Mouse (Mus musculus) kidney, adult 2 months (tissue): Measurements from ENCODE around the gene Tcta. TPM values are rescaled to one million over a fixed set of nuclear protein-coding genes. Genes with fewer than 3 reads are reported as not detected.
A peak's percentile ranks its signal among the peaks of the same experiment; 100 is the strongest.

Experiments used
- DNase-seq: peaks from one replicate; pipeline ENCODE4 v3.0.0; 2021
- H3K27ac ChIP-seq: fragments of 200-500 bp; 2 replicates; pipeline ENCODE4 v1.5.1; 2012; ENCODE audit warnings: low read depth, low read length, control low read depth, inconsistent platforms; ENCODE audit not compliant: insufficient read depth
- H3K27me3 ChIP-seq: fragments of 200-500 bp; replicated peaks from 2 replicates; pipeline ENCODE4 v1.6.1; 2012; ENCODE audit warnings: mild to moderate bottlenecking, moderate library complexity, low read length, inconsistent platforms; ENCODE audit not compliant: control insufficient read depth, insufficient read depth
- H3K36me3 ChIP-seq: fragments of 200-500 bp; 2 replicates; pipeline ENCODE4 v1.6.1; 2012; ENCODE audit warnings: mild to moderate bottlenecking, moderate library complexity, low read length, inconsistent platforms; ENCODE audit not compliant: control insufficient read depth, insufficient read depth
- H3K4me1 ChIP-seq: fragments of 200-500 bp; 2 replicates; pipeline ENCODE4 v1.6.1; 2011; ENCODE audit warnings: low read length; ENCODE audit not compliant: control insufficient read depth, insufficient read depth
- H3K4me3 ChIP-seq: fragments of 200-500 bp; 2 replicates; pipeline ENCODE4 v1.5.1; 2011; ENCODE audit warnings: mild to moderate bottlenecking, low read depth, low read length, control low read depth; ENCODE audit not compliant: insufficient read depth
- CTCF ChIP-seq: fragments of 200-500 bp; conservative IDR thresholded peaks from 2 replicates; pipeline ENCODE4 v1.5.1; 2011; ENCODE audit warnings: low read depth, mild to moderate bottlenecking, control low read depth, low read length, moderate library complexity, mixed read lengths; ENCODE audit not compliant: insufficient read depth, insufficient read length
- POLR2A ChIP-seq: fragments of 200-500 bp; IDR thresholded peaks from one replicate; pipeline ENCODE4 v1.6.1; 2011; ENCODE audit warnings: low read depth, low read length, control low read depth
- WGBS: fragments of 180-500 bp; shearing (Covaris S2); methylation state at CpG from one replicate; pipeline ENCODE4 v1.1.7; 2018; 5-methylcytosine and 5-hydroxymethylcytosine counted together
- polyA plus RNA-seq: library from polyadenylated mRNA; depleted of rRNA; stranded (reverse); fragments of >200 nt; gene quantifications from 2 replicates; pipeline ENCODE4 v1.2.3, GENCODE M21; 2012; rRNA removed

The Tcta gene
- 53.0 and 55.3 TPM in 2 replicates for polyA plus RNA-seq

GRCm38 (mm10) chr9:108305629-108306520, at the start of gene Tcta, which contains the start of gene Rhoa:
Gene Tcta (minus strand): TSS chr9:108306160.
Gene Rhoa (plus strand): TSS chr9:108306129.
- WGBS = under 1% methylated on average over 79 of the region's 81 CpGs
- TF ChIP-seq CTCF (no peak), POLR2A (peak; percentile 92)
- peak; percentile 100 for DNase-seq
- H3K4me1 ChIP-seq = peaks cover 16% of the 10 kb centered on the region
- H3K27me3 ChIP-seq = no peaks in the 10 kb centered on the region
- H3K36me3 ChIP-seq = no peaks in the 10 kb centered on the region; the same call in 1 of the 2 replicates
- peak within 1 kb of the TSS; percentile 97 for H3K27ac ChIP-seq
- peak within 1 kb of the TSS; percentile 82 for H3K4me3 ChIP-seq

- no peak for TF ChIP-seq CTCF
- no peak for TF ChIP-seq POLR2A
- DNase-seq = no peak
- Histone ChIP-seq H3K36me3 (peaks cover 4% of the 10 kb centered on the region; the same call in 1 of the 2 replicates), H3K27me3 (no peaks in the 10 kb centered on the region), H3K27ac (no peak overlapping the region), H3K4me1 (peaks cover 5% of the 10 kb centered on the region; the same call in 1 of the 2 replicates), H3K4me3 (no peak overlapping the region)
- WGBS = 89% methylated on average over 4 of the region's 4 CpGs
These were observed 43.8 kb upstream of the Tcta start for GRCm38 (mm10) chr9:108349727-108350126.

- H3K4me1 ChIP-seq = peaks cover 15% of the 10 kb centered on the region; the same call in 1 of the 2 replicates
- no peak overlapping the region for H3K27ac ChIP-seq
- peaks cover 3% of the 10 kb centered on the region; the same call in 1 of the 2 replicates for H3K36me3 ChIP-seq
- TF ChIP-seq CTCF = no peak
- TF ChIP-seq POLR2A = no peak
- H3K4me3 ChIP-seq = peak overlapping the region; percentile 87
- no peaks in the 10 kb centered on the region for H3K27me3 ChIP-seq
- peak; percentile 27 for DNase-seq
- WGBS = under 1% methylated on average over 14 of the region's 14 CpGs
These were observed 42.3 kb upstream of the Tcta start for GRCm38 (mm10) chr9:108348290-108348680.

- under 1% methylated on average over 75 of the region's 75 CpGs for WGBS
- DNase-seq = peak; percentile 94
- no peaks in the 10 kb centered on the region for H3K27me3 ChIP-seq
- peak; percentile 66 for TF ChIP-seq POLR2A
- no peak for TF ChIP-seq CTCF
- H3K4me3 ChIP-seq = peak within 1 kb of the TSS; percentile 87
- H3K36me3 ChIP-seq = 0 out of 2 replicates have a peak, but pooled peaks cover under 1% of the 10 kb centered on the region
- peaks cover 18% of the 10 kb centered on the region; the same call in 1 of the 2 replicates for H3K4me1 ChIP-seq
- H3K27ac ChIP-seq = peak within 1 kb of the TSS; percentile 91
These were observed 41.8 kb upstream of the Tcta start, which contains the start of gene Usp4 for GRCm38 (mm10) chr9:108347540-108348289. Gene Usp4 (plus strand): TSS chr9:108347853.

- H3K27me3 ChIP-seq = no peaks in the 10 kb centered on the region
- WGBS = 2% methylated on average over 11 of the region's 11 CpGs
- H3K4me1 ChIP-seq = peaks cover 18% of the 10 kb centered on the region; the same call in 1 of the 2 replicates
- peak overlapping the region; percentile 91 for H3K27ac ChIP-seq
- no peaks in the 10 kb centered on the region for H3K36me3 ChIP-seq
- DNase-seq = no peak
- TF ChIP-seq CTCF (no peak), POLR2A (no peak)
- H3K4me3 ChIP-seq = peak overlapping the region; percentile 87
These were observed 41.1 kb upstream of the Tcta start for GRCm38 (mm10) chr9:108347024-108347423.

GRCm38 (mm10) chr9:108344471-108344870, 38.5 kb upstream of the Tcta start:
- Histone ChIP-seq H3K4me3 (no peak overlapping the region), H3K36me3 (peaks cover 1% of the 10 kb centered on the region; the same call in 1 of the 2 replicates), H3K4me1 (peaks cover 26% of the 10 kb centered on the region; the same call in 1 of the 2 replicates), H3K27ac (no peak overlapping the region), H3K27me3 (no peaks in the 10 kb centered on the region)
- 88% methylated on average over 4 of the region's 4 CpGs for WGBS
- DNase-seq = peak; percentile 18
- TF ChIP-seq CTCF = no peak
- no peak for TF ChIP-seq POLR2A
